Mouse (Mus musculus): Measurements from ENCODE around the gene Cntfr. TPM values are rescaled to one million over a fixed set of nuclear protein-coding genes. Genes with fewer than 3 reads are reported as not detected.

Gene Cntfr
- polyA plus RNA-seq, 1 experiment from 2014 or later: 37.1 TPM

GRCm38 (mm10) chr4:41713197-41714067 lies 16.5 kb upstream of the Cntfr start, which contains the start of gene Rpp25l:
Gene Rpp25l, minus strand, starts transcription at chr4:41713534.
- H3K4me3 ChIP-seq (ENCODE audit: low read depth, low read length): peak within 1 kb of the TSS; percentile 80
- peak within 1 kb of the TSS; percentile 90 for H3K4me2 ChIP-seq (ENCODE audit: low read depth, low read length, severe bottlenecking)
- H3K36me3 ChIP-seq (ENCODE audit: control insufficient read depth, insufficient read depth, low read length): peaks cover 3% of the 10 kb centered on the region; the same call in 1 of the 2 replicates
- peaks cover 13% of the 10 kb centered on the region for H3K4me1 ChIP-seq (replicated peaks; ENCODE audit: control insufficient read depth, insufficient read depth, low read length)
- under 1% methylated on average over 61 of the region's 61 CpGs for WGBS
- no peaks in the 10 kb centered on the region for H3K9me3 ChIP-seq (ENCODE audit: control insufficient read depth, low read length)
- no peaks in the 10 kb centered on the region for H3K27me3 ChIP-seq (ENCODE audit: control insufficient read depth, insufficient read depth, low read length)
- 0 out of 2 replicates have a peak within 1 kb of the TSS, but pooled peaks have one; percentile 8 for H3K27ac ChIP-seq (ENCODE audit: low read depth, low read length)
- DNase-seq (ENCODE audit: low spot score): peak; percentile 93
- ATAC-seq (replicated peaks; ENCODE audit: low FRiP score): peak; percentile 75
- H3K9ac ChIP-seq (ENCODE audit: low read length): peak within 1 kb of the TSS; percentile 90

GRCm38 (mm10) chr4:41712421-41713196 lies 15.7 kb upstream of the Cntfr start:
- Histone ChIP-seq H3K27ac (ENCODE audit: low read depth, low read length) (0 out of 2 replicates have a peak overlapping the region, but pooled peaks have one; percentile 8), H3K9ac (ENCODE audit: low read length) (peak overlapping the region; percentile 90), H3K36me3 (ENCODE audit: control insufficient read depth, insufficient read depth, low read length) (no peaks in the 10 kb centered on the region; the same call in 1 of the 2 replicates), H3K9me3 (ENCODE audit: control insufficient read depth, low read length) (no peaks in the 10 kb centered on the region), H3K4me3 (ENCODE audit: low read depth, low read length) (peak overlapping the region; percentile 80), H3K4me2 (ENCODE audit: low read depth, low read length, severe bottlenecking) (peak overlapping the region; percentile 90), H3K27me3 (ENCODE audit: control insufficient read depth, insufficient read depth, low read length) (no peaks in the 10 kb centered on the region), H3K4me1 (replicated peaks; ENCODE audit: control insufficient read depth, insufficient read depth, low read length) (peaks cover 15% of the 10 kb centered on the region)
- 51% methylated on average over 31 of the region's 31 CpGs for whole genome bisulfite sequencing
- DNase-seq (ENCODE audit: low spot score) (no peak), ATAC-seq (replicated peaks; ENCODE audit: low FRiP score) (peak; percentile 6; the same call in 1 of the 2 replicates)

- Histone ChIP-seq H3K36me3 (ENCODE audit: control insufficient read depth, insufficient read depth, low read length) (no peaks in the 10 kb centered on the region; the same call in 1 of the 2 replicates), H3K27ac (ENCODE audit: low read depth, low read length) (no peak overlapping the region), H3K4me3 (ENCODE audit: low read depth, low read length) (peak overlapping the region; percentile 80), H3K9me3 (ENCODE audit: control insufficient read depth, low read length) (no peaks in the 10 kb centered on the region), H3K9ac (ENCODE audit: low read length) (peak overlapping the region; percentile 90), H3K4me1 (replicated peaks; ENCODE audit: control insufficient read depth, insufficient read depth, low read length) (peaks cover 18% of the 10 kb centered on the region), H3K4me2 (ENCODE audit: low read depth, low read length, severe bottlenecking) (peak overlapping the region; percentile 90), H3K27me3 (ENCODE audit: control insufficient read depth, insufficient read depth, low read length) (no peaks in the 10 kb centered on the region)
- 81% methylated on average over 16 of the region's 16 CpGs for WGBS
- DNase-seq (ENCODE audit: low spot score) (no peak), ATAC-seq (replicated peaks; ENCODE audit: low FRiP score) (no peak)
Observed at GRCm38 (mm10) chr4:41711705-41712375, 15.0 kb upstream of the Cntfr start.

GRCm38 (mm10) chr4:41710229-41710628 lies 13.3 kb upstream of the Cntfr start:
- Histone ChIP-seq H3K9me3 (ENCODE audit: control insufficient read depth, low read length) (no peaks in the 10 kb centered on the region), H3K4me3 (ENCODE audit: low read depth, low read length) (no peak overlapping the region), H3K36me3 (ENCODE audit: control insufficient read depth, insufficient read depth, low read length) (no peaks in the 10 kb centered on the region; the same call in 1 of the 2 replicates), H3K4me1 (replicated peaks; ENCODE audit: control insufficient read depth, insufficient read depth, low read length) (peaks cover 26% of the 10 kb centered on the region), H3K27me3 (ENCODE audit: control insufficient read depth, insufficient read depth, low read length) (peaks cover 3% of the 10 kb centered on the region; the same call in 1 of the 2 replicates), H3K4me2 (ENCODE audit: low read depth, low read length, severe bottlenecking) (no peak overlapping the region), H3K27ac (ENCODE audit: low read depth, low read length) (no peak overlapping the region), H3K9ac (ENCODE audit: low read length) (no peak overlapping the region)
- WGBS: 63% methylated on average over 4 of the region's 4 CpGs
- ATAC-seq (replicated peaks; ENCODE audit: low FRiP score): no peak
- no peak for DNase-seq (ENCODE audit: low spot score)

- Histone ChIP-seq H3K4me1 (replicated peaks; ENCODE audit: control insufficient read depth, insufficient read depth, low read length) (peaks cover 23% of the 10 kb centered on the region), H3K4me2 (ENCODE audit: low read depth, low read length, severe bottlenecking) (no peak overlapping the region), H3K9ac (ENCODE audit: low read length) (no peak overlapping the region), H3K36me3 (ENCODE audit: control insufficient read depth, insufficient read depth, low read length) (no peaks in the 10 kb centered on the region; the same call in 1 of the 2 replicates), H3K27me3 (ENCODE audit: control insufficient read depth, insufficient read depth, low read length) (peaks cover 3% of the 10 kb centered on the region; the same call in 1 of the 2 replicates), H3K4me3 (ENCODE audit: low read depth, low read length) (no peak overlapping the region), H3K27ac (ENCODE audit: low read depth, low read length) (no peak overlapping the region), H3K9me3 (ENCODE audit: control insufficient read depth, low read length) (no peaks in the 10 kb centered on the region)
- no peak for ATAC-seq (replicated peaks; ENCODE audit: low FRiP score)
- no peak for DNase-seq (ENCODE audit: low spot score)
- WGBS: 41% methylated on average over 8 of the region's 8 CpGs
Observed at GRCm38 (mm10) chr4:41708192-41708745, 11.4 kb upstream of the Cntfr start.

GRCm38 (mm10) chr4:41707011-41707535 lies 10.2 kb upstream of the Cntfr start:
- Histone ChIP-seq H3K9ac (ENCODE audit: low read length) (no peak overlapping the region), H3K27ac (ENCODE audit: low read depth, low read length) (no peak overlapping the region), H3K36me3 (ENCODE audit: control insufficient read depth, insufficient read depth, low read length) (no peaks in the 10 kb centered on the region; the same call in 1 of the 2 replicates), H3K4me1 (replicated peaks; ENCODE audit: control insufficient read depth, insufficient read depth, low read length) (peaks cover 16% of the 10 kb centered on the region), H3K27me3 (ENCODE audit: control insufficient read depth, insufficient read depth, low read length) (peaks cover 3% of the 10 kb centered on the region; the same call in 1 of the 2 replicates), H3K4me2 (ENCODE audit: low read depth, low read length, severe bottlenecking) (peak overlapping the region; percentile 22; the same call in 1 of the 2 replicates), H3K4me3 (ENCODE audit: low read depth, low read length) (no peak overlapping the region), H3K9me3 (ENCODE audit: control insufficient read depth, low read length) (no peaks in the 10 kb centered on the region)
- DNase-seq (ENCODE audit: low spot score) (peak; percentile 87), ATAC-seq (replicated peaks; ENCODE audit: low FRiP score) (peak; percentile 79)
- under 1% methylated on average over 13 of the region's 13 CpGs for whole genome bisulfite sequencing

- peaks cover 13% of the 10 kb centered on the region for H3K4me1 ChIP-seq (replicated peaks; ENCODE audit: control insufficient read depth, insufficient read depth, low read length)
- no peaks in the 10 kb centered on the region; the same call in 1 of the 2 replicates for H3K36me3 ChIP-seq (ENCODE audit: control insufficient read depth, insufficient read depth, low read length)
- peak overlapping the region; percentile 22; the same call in 1 of the 2 replicates for H3K4me2 ChIP-seq (ENCODE audit: low read depth, low read length, severe bottlenecking)
- ATAC-seq (replicated peaks; ENCODE audit: low FRiP score) (no peak), DNase-seq (ENCODE audit: low spot score) (no peak)
- H3K27ac ChIP-seq (ENCODE audit: low read depth, low read length): no peak overlapping the region
- H3K9me3 ChIP-seq (ENCODE audit: control insufficient read depth, low read length): no peaks in the 10 kb centered on the region
- H3K4me3 ChIP-seq (ENCODE audit: low read depth, low read length): no peak overlapping the region
- H3K27me3 ChIP-seq (ENCODE audit: control insufficient read depth, insufficient read depth, low read length): peaks cover 3% of the 10 kb centered on the region; the same call in 1 of the 2 replicates
- H3K9ac ChIP-seq (ENCODE audit: low read length): no peak overlapping the region
- WGBS: 75% methylated on average over 19 of the region's 19 CpGs
Observed at GRCm38 (mm10) chr4:41705922-41706754, 9.2 kb upstream of the Cntfr start.

Measured in forebrain, embryonic 11.5 days (tissue).